15 mouse cellular contexts compared by ENCODE assay signal in the genomic region with DNA sequence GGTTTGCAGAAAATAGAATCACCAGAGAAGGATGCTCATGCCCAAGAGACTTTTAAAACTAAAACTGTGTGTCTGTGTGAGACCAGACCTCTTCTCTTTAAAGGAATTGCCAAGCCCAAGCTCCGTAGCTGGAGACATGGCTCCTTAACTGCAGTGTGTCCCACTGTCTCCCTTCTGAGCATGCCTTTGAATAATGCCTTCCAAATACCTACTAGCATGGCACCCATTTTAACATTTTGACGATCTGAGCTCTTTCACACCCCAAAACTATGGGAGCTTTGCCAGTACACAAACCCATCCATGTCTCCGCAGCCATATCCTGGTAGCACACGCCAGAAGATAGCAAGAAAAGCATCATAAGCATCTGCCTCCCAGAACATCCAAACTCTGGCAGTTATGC.
"Had no signal": no experiment of that assay in that cellular context is flagged by ENCODE, and none has a peak within 500 bp of the region (broad histone marks: within the 10 kb centered on the region; RNA-seq: fewer than 3 reads in every experiment).

No protein-coding gene starts in this region.

- H3K4me1 ChIP-seq: limb, embryonic 15.5 days; liver, embryonic 12.5 days; midbrain, embryonic 10.5 days had no signal

- H3K27ac ChIP-seq: kidney, postnatal 0 days; limb, embryonic 15.5 days; liver, embryonic 12.5 days; midbrain, embryonic 10.5 days; neural tube, embryonic 13.5 days had no signal

- H3K4me2 ChIP-seq: limb, embryonic 15.5 days; liver, embryonic 12.5 days; lung, embryonic 14.5 days; neural tube, embryonic 13.5 days had no signal

- H3K9ac ChIP-seq: limb, embryonic 15.5 days; liver, embryonic 12.5 days; lung, embryonic 14.5 days; neural tube, embryonic 13.5 days had no signal

- H3K4me3 ChIP-seq: limb, embryonic 15.5 days; liver, embryonic 12.5 days; midbrain, embryonic 10.5 days; neural tube, embryonic 13.5 days had no signal

- H3K27me3 ChIP-seq: limb, embryonic 15.5 days; liver, embryonic 12.5 days; neural tube, embryonic 13.5 days had no signal

- DNase-seq: kidney, adult 9 months; kidney, postnatal 36 days; lung, embryonic 14.5 days; lung, postnatal 10 days; lung, postnatal 4 days; retina, postnatal 1 day; spleen, adult 18-20 months; thymus, adult 18-20 months; thymus, postnatal 14 days had no signal

- H3K9me3 ChIP-seq: limb, embryonic 15.5 days; liver, embryonic 12.5 days; midbrain, embryonic 10.5 days; neural tube, embryonic 13.5 days had no signal

- ATAC-seq: liver, embryonic 12.5 days; midbrain, embryonic 16.5 days had no signal

- H3K36me3 ChIP-seq: limb, embryonic 15.5 days; liver, embryonic 12.5 days; midbrain, embryonic 10.5 days; neural tube, embryonic 13.5 days had no signal
